Mouse (Mus musculus) MEL (cell line): ENCODE data around the gene Rhoh. TPM values are rescaled to one million over a fixed set of nuclear protein-coding genes. Genes with fewer than 3 reads are reported as not detected.

Experiments
- DNase-seq: peaks from one replicate; pipeline ENCODE4 v3.0.0; 2011; ENCODE audit warnings: low read depth, low spot score
- H3K27ac ChIP-seq: 2 replicates; pipeline ENCODE4 v1.5.1; 2012; ENCODE audit warnings: low read depth, mild to moderate bottlenecking, control low read depth, low read length, moderate library complexity; ENCODE audit not compliant: control insufficient read depth
- H3K27me3 ChIP-seq, 2 experiments: fragments of 150-350 bp in 1 of 2; sonication (generic) in 1 of 2; 2 replicates each; pipeline ENCODE4 v1.6.1; 2012; ENCODE audit warnings: low read length in 2 of 2, mild to moderate bottlenecking in 2 of 2, improper control_type of control experiment in 1 of 2, moderate library complexity in 1 of 2; ENCODE audit not compliant: insufficient read depth in 2 of 2, control insufficient read depth in 1 of 2
- H3K36me3 ChIP-seq, 2 experiments: 2 replicates each; pipeline ENCODE4 v1.6.1; 2012 to 2014; ENCODE audit warnings: low read length in 2 of 2, improper control_type of control experiment in 1 of 2, inconsistent platforms in 1 of 2, mild to moderate bottlenecking in 1 of 2; ENCODE audit not compliant: insufficient read depth in 2 of 2, control insufficient read depth in 1 of 2
- H3K4me1 ChIP-seq, 2 experiments: fragments of 150-350 bp in 1 of 2; sonication (generic) in 1 of 2; 2 replicates each; pipeline ENCODE4 v1.6.1; 2012; ENCODE audit warnings: low read length in 2 of 2, improper control_type of control experiment in 1 of 2, mild to moderate bottlenecking in 1 of 2; ENCODE audit not compliant: insufficient read depth in 2 of 2, control insufficient read depth in 1 of 2
- H3K4me3 ChIP-seq, 2 experiments: fragments of 150-350 bp in 1 of 2; sonication (generic) in 1 of 2; 2 replicates each; pipeline ENCODE4 v1.5.1; 2012; ENCODE audit warnings: low read depth in 2 of 2, low read length in 2 of 2, mild to moderate bottlenecking in 2 of 2, moderate library complexity in 2 of 2, control low read depth in 1 of 2, improper control_type of control experiment in 1 of 2; ENCODE audit not compliant: control insufficient read depth in 1 of 2, insufficient read depth in 1 of 2
- H3K79me2 ChIP-seq: 2 replicates; pipeline ENCODE4 v1.6.1; 2012; ENCODE audit warnings: mild to moderate bottlenecking, low read length, moderate library complexity; ENCODE audit not compliant: control insufficient read depth, poor library complexity, insufficient read depth
- H3K9ac ChIP-seq: 2 replicates; pipeline ENCODE4 v1.6.1; 2012; ENCODE audit warnings: low read depth, mild to moderate bottlenecking, control low read depth, low read length, moderate library complexity; ENCODE audit not compliant: control insufficient read depth, poor library complexity, severe bottlenecking
- H3K9me3 ChIP-seq: fragments of 150-350 bp; sonication (generic); replicated peaks from 2 replicates; pipeline ENCODE4 v1.6.1; 2012; ENCODE audit warnings: mild to moderate bottlenecking, low read length, improper control_type of control experiment, moderate library complexity; ENCODE audit not compliant: insufficient read depth
- BHLHE40 ChIP-seq: IDR thresholded peaks from 2 replicates; pipeline ENCODE4 v1.6.1; 2012; ENCODE audit warnings: low read depth, mild to moderate bottlenecking, inconsistent platforms, low read length, improper control_type of control experiment, borderline replicate concordance
- CTCF ChIP-seq, 3 experiments: IDR thresholded peaks in 2 of 3; conservative IDR thresholded peaks in 1 of 3; 2 replicates each; pipeline ENCODE4 v1.5.1; 2011 to 2012; ENCODE audit warnings: low read length in 3 of 3, low read depth in 2 of 3, mild to moderate bottlenecking in 2 of 3, improper control_type of control experiment in 1 of 3, inconsistent platforms in 1 of 3, mixed read lengths in 1 of 3, moderate library complexity in 1 of 3; ENCODE audit not compliant: control insufficient read depth in 1 of 3, insufficient read depth in 1 of 3, poor library complexity in 1 of 3, severe bottlenecking in 1 of 3
- E2F4 ChIP-seq: IDR thresholded peaks from 2 replicates; pipeline ENCODE4 v1.6.1; 2011; ENCODE audit warnings: low read depth, low read length, improper control_type of control experiment, borderline replicate concordance
- ELF1 ChIP-seq: IDR thresholded peaks from 2 replicates; pipeline ENCODE4 v1.6.1; 2014; ENCODE audit warnings: low read depth, mild to moderate bottlenecking, inconsistent platforms, low read length, improper control_type of control experiment, moderate library complexity
- ETS1 ChIP-seq: IDR thresholded peaks from 2 replicates; pipeline ENCODE4 v1.6.1; 2012; ENCODE audit warnings: low read depth, mild to moderate bottlenecking, inconsistent platforms, low read length, improper control_type of control experiment, moderate library complexity
- GABPA ChIP-seq: IDR thresholded peaks from 2 replicates; pipeline ENCODE4 v1.6.1; 2012; ENCODE audit warnings: low read depth, mild to moderate bottlenecking, inconsistent platforms, low read length, improper control_type of control experiment, moderate library complexity
- GATA1 ChIP-seq: IDR thresholded peaks from 2 replicates; pipeline ENCODE4 v1.6.1; 2011; ENCODE audit warnings: low read depth, low read length, improper control_type of control experiment
- HCFC1 ChIP-seq: IDR thresholded peaks from 2 replicates; pipeline ENCODE4 v1.6.1; 2012; ENCODE audit warnings: low read depth, mild to moderate bottlenecking, inconsistent platforms, low read length, improper control_type of control experiment, moderate library complexity
- JUND ChIP-seq: IDR thresholded peaks from 2 replicates; pipeline ENCODE4 v1.6.1; 2011; ENCODE audit warnings: low read depth, mild to moderate bottlenecking, improper control_type of control experiment, low read length
- KAT2A ChIP-seq: conservative IDR thresholded peaks from 2 replicates; pipeline ENCODE4 v1.6.1; 2012; ENCODE audit warnings: low read depth, low read length, improper control_type of control experiment, inconsistent platforms
- MAFK ChIP-seq: IDR thresholded peaks from 2 replicates; pipeline ENCODE4 v1.6.1; 2011; ENCODE audit warnings: low read depth, mild to moderate bottlenecking, low read length, improper control_type of control experiment, borderline replicate concordance
- MAX ChIP-seq: IDR thresholded peaks from 2 replicates; pipeline ENCODE4 v1.6.1; 2011; ENCODE audit warnings: low read length, improper control_type of control experiment
- MAZ ChIP-seq: IDR thresholded peaks from 2 replicates; pipeline ENCODE4 v1.6.1; 2012; ENCODE audit warnings: low read depth, mild to moderate bottlenecking, inconsistent platforms, low read length, improper control_type of control experiment
- MYB ChIP-seq: IDR thresholded peaks from 2 replicates; pipeline ENCODE4 v1.6.1; 2011; ENCODE audit warnings: mild to moderate bottlenecking, low read depth, low read length, improper control_type of control experiment
- NELFE ChIP-seq: IDR thresholded peaks from 2 replicates; pipeline ENCODE4 v1.6.1; 2011; ENCODE audit warnings: low read depth, low read length, improper control_type of control experiment
- NRF1 ChIP-seq: IDR thresholded peaks from 2 replicates; pipeline ENCODE4 v1.6.1; 2014; ENCODE audit warnings: low read depth, mild to moderate bottlenecking, inconsistent platforms, low read length, improper control_type of control experiment, moderate library complexity; ENCODE audit not compliant: poor library complexity, insufficient read depth, severe bottlenecking
- POLR2A ChIP-seq, 2 experiments: IDR thresholded peaks; 2 replicates each; pipeline ENCODE4 v1.6.1; 2011 to 2012; ENCODE audit warnings: low read length in 2 of 2, mild to moderate bottlenecking in 2 of 2, control low read depth in 1 of 2, improper control_type of control experiment in 1 of 2, low read depth in 1 of 2, moderate library complexity in 1 of 2; ENCODE audit not compliant: control insufficient read depth in 1 of 2, insufficient read depth in 1 of 2, poor library complexity in 1 of 2
- POLR2AphosphoS5 ChIP-seq: IDR thresholded peaks from 2 replicates; pipeline ENCODE4 v1.6.1; 2012; ENCODE audit warnings: low read depth, borderline replicate concordance, mild to moderate bottlenecking, inconsistent platforms, low read length, moderate library complexity, mixed read lengths
- RAD21 ChIP-seq: IDR thresholded peaks from 2 replicates; pipeline ENCODE4 v1.6.1; 2011; ENCODE audit warnings: mild to moderate bottlenecking, low read depth, low read length, improper control_type of control experiment
- TAL1 ChIP-seq: IDR thresholded peaks from 2 replicates; pipeline ENCODE4 v1.6.1; 2012; ENCODE audit warnings: mild to moderate bottlenecking, inconsistent platforms, low read length, moderate library complexity, mixed read lengths
- UBTF ChIP-seq: IDR thresholded peaks from 2 replicates; pipeline ENCODE4 v1.6.1; 2012; ENCODE audit warnings: low read depth, mild to moderate bottlenecking, inconsistent platforms, low read length, improper control_type of control experiment, moderate library complexity, borderline replicate concordance; ENCODE audit not compliant: insufficient read depth
- USF1 ChIP-seq: IDR thresholded peaks from 2 replicates; pipeline ENCODE4 v1.6.1; 2014; ENCODE audit warnings: low read depth, mild to moderate bottlenecking, inconsistent platforms, low read length, improper control_type of control experiment, moderate library complexity
- USF2 ChIP-seq, 2 experiments: IDR thresholded peaks; 2 replicates each; pipeline ENCODE4 v1.6.1; 2011 to 2012; ENCODE audit warnings: improper control_type of control experiment in 2 of 2, low read length in 2 of 2, borderline replicate concordance in 1 of 2, inconsistent platforms in 1 of 2, low read depth in 1 of 2, mild to moderate bottlenecking in 1 of 2; ENCODE audit not compliant: insufficient read depth in 1 of 2
- ZC3H11A ChIP-seq: IDR thresholded peaks from 2 replicates; pipeline ENCODE4 v1.6.1; 2012; ENCODE audit warnings: low read depth, mild to moderate bottlenecking, inconsistent platforms, low read length, improper control_type of control experiment
- polyA plus RNA-seq, 2 experiments: library from polyadenylated mRNA; stranded (reverse) in 1 of 2; unstranded in 1 of 2; fragments of >175 nt in 1 of 2; fragments of >200 nt in 1 of 2; gene quantifications; 2 replicates each; pipeline versions ENCODE4 v1.2.1 to v1.2.4; 2012; ENCODE audit warnings: low replicate concordance in 2 of 2, low read depth in 1 of 2; ENCODE audit not compliant: insufficient read length in 2 of 2, insufficient read depth in 1 of 2, missing spikeins in 1 of 2
- total RNA-seq: library from RNA; depleted of rRNA; stranded (reverse); fragments of 300-350 nt; gene quantifications from 2 replicates; pipeline ENCODE4 v1.2.3, GENCODE M21; 2012

Gene Rhoh
- total and polyA plus RNA-seq, 3 experiments, result 0.15 to 0.31 TPM; not detected in 1

DNA sequence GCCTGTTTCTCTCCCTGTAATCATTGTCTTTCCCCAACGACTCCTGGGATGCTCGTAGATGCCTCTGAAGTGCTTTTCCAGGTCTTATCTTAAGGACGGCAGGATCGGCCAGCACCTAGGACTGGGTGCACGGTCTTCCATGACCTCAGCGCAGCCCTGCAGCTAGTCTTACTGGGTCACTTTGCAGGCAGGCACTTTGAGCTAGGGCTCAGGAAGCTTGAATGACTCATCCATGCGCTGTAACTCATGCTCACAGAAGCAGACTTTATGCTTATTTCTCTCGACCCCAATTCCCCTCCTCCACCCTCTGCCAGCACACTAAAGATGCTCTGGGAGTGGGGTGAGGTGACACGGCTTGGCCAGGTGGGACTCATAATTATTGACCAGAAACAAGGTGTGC lies 41.8 kb downstream of the Rhoh start:
- peak overlapping the region; percentile 98 for H3K27ac ChIP-seq

DNA sequence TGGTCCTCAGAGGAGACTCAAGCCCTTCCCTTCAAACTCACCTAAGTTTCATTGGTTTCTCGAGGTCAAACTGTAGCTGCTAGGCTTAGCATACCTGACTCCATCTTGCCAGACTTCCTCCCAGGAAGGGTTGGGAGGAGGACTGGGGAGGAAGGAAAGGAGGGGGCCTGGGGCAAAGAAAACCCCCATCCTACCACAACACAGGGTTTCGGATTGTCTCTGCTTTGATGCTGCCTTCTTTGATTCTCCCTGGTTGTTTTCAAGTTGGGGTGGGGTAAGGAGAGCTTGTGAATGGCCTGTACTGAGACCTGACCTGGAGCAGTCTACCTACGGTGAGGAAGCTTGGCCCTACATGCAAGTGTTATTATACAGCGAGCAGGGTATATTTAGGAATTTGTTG lies 43.5 kb downstream of the Rhoh start:
- H3K4me3 ChIP-seq, result no peak overlapping the region
- peaks cover 0 to 18% of the 10 kb centered on the region in 2 experiments; a peak in 2 of 4 replicates for H3K36me3 ChIP-seq
- no peak for TF ChIP-seq MAFK
- TF ChIP-seq USF1, result no peak
- TF ChIP-seq MAZ, result no peak
- TF ChIP-seq GABPA, result no peak
- TF ChIP-seq E2F4, result no peak
- TF ChIP-seq GATA1, result no peak
- TF ChIP-seq USF2 (IDR thresholded peaks at IDR 0.05; ENCODE audit: borderline replicate concordance in 1 of 2, insufficient read depth in 1 of 2, low read depth in 1 of 2, low read length in 2 of 2), result no peak
- no peak for TF ChIP-seq POLR2A (IDR thresholded peaks at IDR 0.05; ENCODE audit: control insufficient read depth in 1 of 2, insufficient read depth in 1 of 2, low read depth in 1 of 2, low read length in 2 of 2, poor library complexity in 1 of 2)
- TF ChIP-seq NELFE, result no peak
- no peak for TF ChIP-seq MAX
- no peak for TF ChIP-seq JUND
- no peak for TF ChIP-seq RAD21
- no peak for TF ChIP-seq KAT2A
- no peak for TF ChIP-seq UBTF
- no peak for TF ChIP-seq POLR2AphosphoS5
- no peak for TF ChIP-seq HCFC1
- no peak for TF ChIP-seq ETS1
- TF ChIP-seq ELF1, result no peak
- no peak for DNase-seq
- H3K79me2 ChIP-seq, result peaks cover 2% of the 10 kb centered on the region
- peaks cover 8 to 22% of the 10 kb centered on the region in 2 experiments for H3K4me1 ChIP-seq
- no peaks in the 10 kb centered on the region for H3K27me3 ChIP-seq
- no peaks in the 10 kb centered on the region for H3K9me3 ChIP-seq
- no peak overlapping the region for H3K27ac ChIP-seq
- no peak overlapping the region for H3K9ac ChIP-seq

More for the DNA sequence above, 41.8 kb downstream of the Rhoh start:
- H3K4me1 ChIP-seq, result peaks cover 23 to 39% of the 10 kb centered on the region in 2 experiments
- H3K4me3 ChIP-seq, result no peak overlapping the region
- TF ChIP-seq NRF1 (no peak), MYB (no peak), BHLHE40 (no peak), ZC3H11A (no peak), GABPA (no peak), TAL1 (no peak), CTCF (IDR thresholded peaks at IDR 0.05 in 2 of 3, conservative IDR thresholded peaks at IDR 0.05 in 1 of 3; ENCODE audit: control insufficient read depth in 1 of 3, insufficient read depth in 1 of 3, low read depth in 2 of 3, low read length in 3 of 3, poor library complexity in 1 of 3, severe bottlenecking in 1 of 3) (no peak), GATA1 (no peak)
- H3K9me3 ChIP-seq, result no peaks in the 10 kb centered on the region
- H3K79me2 ChIP-seq, result peaks cover 10% of the 10 kb centered on the region
- peak; percentile 54 for DNase-seq
- H3K9ac ChIP-seq, result no peak overlapping the region
- no peaks in the 10 kb centered on the region for H3K27me3 ChIP-seq
- H3K36me3 ChIP-seq, result peaks cover 0 to 35% of the 10 kb centered on the region in 2 experiments; a peak in 2 of 4 replicates
